Mouse (Mus musculus): Measurements from ENCODE around the gene Pbrm1. TPM values are rescaled to one million over a fixed set of nuclear protein-coding genes. Genes with fewer than 3 reads are reported as not detected.

The Pbrm1 gene
- polyA plus RNA-seq, 1 experiment from 2014 or later, result 46.9 TPM

- ChIA-PET POLR2A (interaction anchor here (0.5 to 1.0 kb wide), 3 partner anchors 36 to 255 kb away, joined by 3 to 4 read pairs (median 3); partner anchors contain the start of gene Stab1), CTCF (interaction anchor here (1.0 to 1.3 kb wide), 3 partner anchors 13 to 79 kb away, joined by 3 read pairs; no protein-coding TSS in a partner anchor)
- ATAC-seq, result no peak
- no peaks in the 10 kb centered on the region for H3K27me3 ChIP-seq
- in situ Hi-C loops (cut with MboI; ENCODE audit: low pct_unique_long_range_greater_than_20kb), result loop anchor here (5.0 kb wide), 1 partner anchor 55 kb away; no protein-coding TSS in a partner anchor
- no peak for DNase-seq (ENCODE audit: low read depth, low spot score)
- no peak for TF ChIP-seq CTCF (IDR thresholded peaks at IDR 0.05)
These were observed 113.1 kb downstream of the Pbrm1 start for GRCm38 (mm10) chr14:31132031-31132430.

GRCm38 (mm10) chr14:31132491-31132975 lies 113.6 kb downstream of the Pbrm1 start:
- in situ Hi-C loops (cut with MboI; ENCODE audit: low pct_unique_long_range_greater_than_20kb), result loop anchor here (5.0 kb wide), 1 partner anchor 55 kb away; no protein-coding TSS in a partner anchor
- POLR2A ChIA-PET, result interaction anchor here (1.2 kb wide), 1 partner anchor 64 kb away, joined by 5 read pairs; no protein-coding TSS in a partner anchor
- TF ChIP-seq CTCF (IDR thresholded peaks at IDR 0.05), result no peak
- H3K27me3 ChIP-seq, result no peaks in the 10 kb centered on the region
- ATAC-seq (no peak), DNase-seq (ENCODE audit: low read depth, low spot score) (no peak)
- CTCF ChIA-PET, result no interaction called here

GRCm38 (mm10) chr14:31133023-31133665 lies 114.2 kb downstream of the Pbrm1 start:
- TF ChIP-seq CTCF (IDR thresholded peaks at IDR 0.05), result no peak
- no peaks in the 10 kb centered on the region for H3K27me3 ChIP-seq
- no peak for ATAC-seq
- CTCF ChIA-PET, result no interaction called here
- POLR2A ChIA-PET, result interaction anchor here (1.2 kb wide), 1 partner anchor 64 kb away, joined by 5 read pairs; no protein-coding TSS in a partner anchor
- in situ Hi-C loops (cut with MboI; ENCODE audit: low pct_unique_long_range_greater_than_20kb), result loop anchor here (5.0 kb wide), 1 partner anchor 54 kb away; no protein-coding TSS in a partner anchor
- DNase-seq (ENCODE audit: low read depth, low spot score), result no peak

GRCm38 (mm10) chr14:31134015-31135000 lies 115.4 kb downstream of the Pbrm1 start:
- CTCF ChIA-PET, result no interaction called here
- no peaks in the 10 kb centered on the region for H3K27me3 ChIP-seq
- DNase-seq (ENCODE audit: low read depth, low spot score), result no peak
- TF ChIP-seq CTCF (IDR thresholded peaks at IDR 0.05), result no peak
- no peak for ATAC-seq
- in situ Hi-C loops (cut with MboI; ENCODE audit: low pct_unique_long_range_greater_than_20kb), result loop anchor here (5.0 kb wide), 1 partner anchor 53 kb away; no protein-coding TSS in a partner anchor
- POLR2A ChIA-PET, result no interaction called here

- POLR2A ChIA-PET, result no interaction called here
- DNase-seq (ENCODE audit: low read depth, low spot score) (no peak), ATAC-seq (no peak)
- TF ChIP-seq CTCF (IDR thresholded peaks at IDR 0.05), result no peak
- CTCF ChIA-PET, result no interaction called here
- H3K27me3 ChIP-seq, result no peaks in the 10 kb centered on the region
- in situ Hi-C loops (cut with MboI; ENCODE audit: low pct_unique_long_range_greater_than_20kb), result no loop called here
These were observed 116.8 kb downstream of the Pbrm1 start for GRCm38 (mm10) chr14:31135495-31136410.

GRCm38 (mm10) chr14:31136411-31137280 lies 117.7 kb downstream of the Pbrm1 start:
- TF ChIP-seq CTCF (IDR thresholded peaks at IDR 0.05), result no peak
- in situ Hi-C loops (cut with MboI; ENCODE audit: low pct_unique_long_range_greater_than_20kb), result no loop called here
- ChIA-PET POLR2A (no interaction called here), CTCF (no interaction called here)
- DNase-seq (ENCODE audit: low read depth, low spot score) (no peak), ATAC-seq (no peak)
- no peaks in the 10 kb centered on the region for H3K27me3 ChIP-seq

- no peak for TF ChIP-seq CTCF (IDR thresholded peaks at IDR 0.05)
- ChIA-PET POLR2A (no interaction called here), CTCF (no interaction called here)
- in situ Hi-C loops (cut with MboI; ENCODE audit: low pct_unique_long_range_greater_than_20kb), result no loop called here
- no peak for ATAC-seq
- no peaks in the 10 kb centered on the region for H3K27me3 ChIP-seq
- DNase-seq (ENCODE audit: low read depth, low spot score), result no peak
These were observed 118.3 kb downstream of the Pbrm1 start for GRCm38 (mm10) chr14:31137281-31137595.

GRCm38 (mm10) chr14:31137791-31138190 lies 118.9 kb downstream of the Pbrm1 start:
- TF ChIP-seq CTCF (IDR thresholded peaks at IDR 0.05), result no peak
- in situ Hi-C loops (cut with MboI; ENCODE audit: low pct_unique_long_range_greater_than_20kb), result no loop called here
- ATAC-seq (no peak), DNase-seq (ENCODE audit: low read depth, low spot score) (no peak)
- CTCF ChIA-PET, result no interaction called here
- H3K27me3 ChIP-seq, result no peaks in the 10 kb centered on the region
- POLR2A ChIA-PET, result no interaction called here

- no peak for DNase-seq (ENCODE audit: low read depth, low spot score)
- ChIA-PET CTCF (no interaction called here), POLR2A (no interaction called here)
- no peaks in the 10 kb centered on the region for H3K27me3 ChIP-seq
- ATAC-seq, result no peak
- in situ Hi-C loops (cut with MboI; ENCODE audit: low pct_unique_long_range_greater_than_20kb), result no loop called here
- no peak for TF ChIP-seq CTCF (IDR thresholded peaks at IDR 0.05)
These were observed 119.4 kb downstream of the Pbrm1 start for GRCm38 (mm10) chr14:31138219-31138896.

All from Patski (cell line).